8 mouse cellular contexts compared by ENCODE assay signal in genomic region chr13:98365766-98366421, GRCm38 (mm10). TPM values are rescaled to one million over a fixed set of nuclear protein-coding genes. Genes with fewer than 3 reads are reported as not detected.
A peak's percentile ranks its signal among the peaks of the same experiment; 100 is the strongest.
DNase-seq lines count a peak whose midpoint lies in the region; ATAC-seq and TF ChIP-seq lines count a peak whose summit lies in the region.

No protein-coding gene starts in this region.

- peaks cover 86% of the 10 kb centered on the region for H3K27me3 ChIP-seq in forebrain, embryonic 14.5 days (replicated peaks; ENCODE audit: control insufficient read depth, insufficient read depth, low read length)
- H3K27me3 ChIP-seq in neural tube, embryonic 13.5 days = peaks cover 92% of the 10 kb centered on the region

- ATAC-seq in forebrain, embryonic 14.5 days = peak; percentile 26; the same call in 1 of the 2 replicates
- ATAC-seq in neural tube, embryonic 13.5 days (ENCODE audit: low read depth) = peak; percentile 63

- no peak for TF ChIP-seq POLR2A in lung, adult 2 months (IDR thresholded peaks at IDR 0.05; ENCODE audit: borderline replicate concordance, extremely low read depth, low read depth, low read length)

- peak; percentile 17 for DNase-seq in ovary, postnatal 36 days (ENCODE audit: low spot score)
- DNase-seq in ovary, postnatal 10 days (ENCODE audit: low spot score) = no peak
- no peak for DNase-seq in forebrain, embryonic 14.5 days (ENCODE audit: low spot score)
- DNase-seq in kidney, postnatal 25 days = peak; percentile 11 to 48
- DNase-seq in layer of hippocampus, postnatal 14 days (ENCODE audit: low spot score in 2 of 2) = no peak
- DNase-seq in lung, adult 2 months = no peak
- DNase-seq in natural killer cell, adult 2 months (ENCODE audit: low spot score in 2 of 2) = no peak

- H3K4me1 ChIP-seq in forebrain, embryonic 14.5 days (ENCODE audit: control insufficient read depth, insufficient read depth, low read length) = no peaks in the 10 kb centered on the region
- H3K4me1 ChIP-seq in neural tube, embryonic 13.5 days (replicated peaks) = peaks cover 12% of the 10 kb centered on the region
- H3K4me1 ChIP-seq in lung, adult 2 months (ENCODE audit: control insufficient read depth, insufficient read depth, low read length) = peaks cover 2% of the 10 kb centered on the region; the same call in 1 of the 2 replicates

- TF ChIP-seq CTCF in lung, adult 2 months (IDR thresholded peaks at IDR 0.05; ENCODE audit: insufficient read depth, low read length) = no peak

- H3K9ac ChIP-seq in forebrain, embryonic 14.5 days (ENCODE audit: low read length) = no peak overlapping the region
- no peak overlapping the region for H3K9ac ChIP-seq in neural tube, embryonic 13.5 days

- WGBS in forebrain, embryonic 14.5 days = 1% methylated on average over 52 of the region's 52 CpGs
- WGBS in neural tube, embryonic 13.5 days = under 1% methylated on average over 48 of the region's 52 CpGs
- 3% methylated on average over 52 of the region's 52 CpGs for WGBS in lung, adult 2 months

- peak overlapping the region; percentile 40 for H3K4me2 ChIP-seq in forebrain, embryonic 14.5 days (ENCODE audit: low read length)
- H3K4me2 ChIP-seq in neural tube, embryonic 13.5 days = peak overlapping the region; percentile 46

- peak overlapping the region; percentile 6; the same call in 1 of the 2 replicates for H3K4me3 ChIP-seq in forebrain, embryonic 14.5 days (ENCODE audit: low read depth, low read length)
- H3K4me3 ChIP-seq in neural tube, embryonic 13.5 days = peak overlapping the region; percentile 20
- no peak overlapping the region for H3K4me3 ChIP-seq in lung, adult 2 months (replicated peaks; ENCODE audit: extremely low read depth, low read depth, low read length)

- H3K27ac ChIP-seq in forebrain, embryonic 14.5 days (ENCODE audit: low read depth, low read length) = no peak overlapping the region
- H3K27ac ChIP-seq in neural tube, embryonic 13.5 days (replicated peaks) = no peak overlapping the region

- no peaks in the 10 kb centered on the region for H3K36me3 ChIP-seq in forebrain, embryonic 14.5 days (ENCODE audit: control insufficient read depth, insufficient read depth, low read length)
- no peaks in the 10 kb centered on the region for H3K36me3 ChIP-seq in neural tube, embryonic 13.5 days

- no peaks in the 10 kb centered on the region for H3K9me3 ChIP-seq in forebrain, embryonic 14.5 days (replicated peaks; ENCODE audit: control insufficient read depth, low read length)
- H3K9me3 ChIP-seq in neural tube, embryonic 13.5 days = no peaks in the 10 kb centered on the region

RNA-seq across cellular contexts. Expression of gene Foxd1, which starts 11.9 kb away (rescaled TPM):
- polyA plus RNA-seq in forebrain, embryonic 14.5 days (2014; fragmentation: Nextera tagmentation; extraction: Ambion mirVana) = 0.75 and 0.76 TPM in 2 replicates
- polyA plus RNA-seq in neural tube, embryonic 13.5 days (2015; fragmentation: Nextera tagmentation; extraction: Ambion mirVana) = 1.4 and 1.7 TPM in 2 replicates
- 1 to 10 TPM; 1.1 to 1.4 TPM for total RNA-seq in layer of hippocampus, postnatal 14 days (2021)
- 0.12 and 0.18 TPM in 2 replicates for polyA plus RNA-seq in lung, adult 2 months (2012; rRNA removed)

RNA-seq across cellular contexts. Expression of gene Btf3, which starts 49.1 kb away (rescaled TPM):
- 669 and 680 TPM in 2 replicates for polyA plus RNA-seq in forebrain, embryonic 14.5 days (2014; fragmentation: Nextera tagmentation; extraction: Ambion mirVana)
- 615 and 618 TPM in 2 replicates for polyA plus RNA-seq in neural tube, embryonic 13.5 days (2015; fragmentation: Nextera tagmentation; extraction: Ambion mirVana)
- 100 to 1,000 TPM; 209 to 232 TPM for total RNA-seq in layer of hippocampus, postnatal 14 days (2021)
- polyA plus RNA-seq in lung, adult 2 months (2012; rRNA removed) = 119 and 162 TPM in 2 replicates

Comparison
In these comparisons a context has a peak if more than half of its experiments do, and no peak if none do; other contexts are left out.
1. DNase-seq: peak in ovary, postnatal 36 days (single experiment) and kidney, postnatal 25 days (2 of 2); none in ovary, postnatal 10 days (single experiment), forebrain, embryonic 14.5 days (single experiment), layer of hippocampus, postnatal 14 days (0 of 2), lung, adult 2 months (single experiment) and natural killer cell, adult 2 months (0 of 2).